Mouse (Mus musculus): ENCODE data around the gene Nodal. TPM values are rescaled to one million over a fixed set of nuclear protein-coding genes. Genes with fewer than 3 reads are reported as not detected.

Nodal gene
- polyA plus RNA-seq, 1 experiment from 2014 or later = 0.16 TPM

DNA sequence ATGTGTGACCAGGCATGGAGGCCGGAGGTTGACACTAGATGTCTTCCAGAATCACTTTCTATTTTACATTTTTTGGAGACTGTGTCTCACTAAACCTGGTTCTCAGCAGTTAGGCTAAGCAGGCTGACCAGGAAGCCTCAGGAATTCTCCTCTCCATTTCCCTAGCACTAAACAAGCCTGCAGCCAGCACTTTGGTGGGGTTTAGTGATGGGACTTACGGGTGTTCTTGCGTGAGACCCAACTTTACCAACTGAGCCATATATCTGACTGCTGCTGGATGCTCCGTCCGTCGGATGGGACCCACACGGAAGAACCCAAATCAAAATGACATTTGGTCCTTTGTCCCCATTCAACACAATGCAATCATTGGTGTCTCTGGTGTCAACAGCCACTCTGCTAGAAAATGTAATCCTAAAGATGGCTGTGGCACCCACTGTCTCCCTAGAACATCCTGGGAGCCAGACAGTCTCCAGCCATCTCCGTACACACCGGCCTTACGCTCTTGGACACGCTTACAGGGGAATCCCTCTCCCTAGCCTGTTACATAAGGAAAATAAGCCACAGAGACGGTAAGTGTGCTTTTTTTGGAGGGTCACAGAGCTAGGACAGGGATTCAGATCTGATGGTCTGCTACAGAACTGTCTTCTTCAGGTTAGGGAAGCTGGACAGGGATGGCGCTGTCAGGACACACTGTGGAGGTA, 38.3 kb upstream of the Nodal start:
- WGBS = 89% methylated on average over 13 of the region's 13 CpGs
- ATAC-seq = no peak
- no peak overlapping the region for H3K4me3 ChIP-seq (ENCODE audit: low read length)
- H3K9me3 ChIP-seq (ENCODE audit: control insufficient read depth, low read length) = no peaks in the 10 kb centered on the region
- H3K27me3 ChIP-seq (replicated peaks; ENCODE audit: control insufficient read depth, insufficient read depth, low read length) = no peaks in the 10 kb centered on the region
- peaks cover 25% of the 10 kb centered on the region for H3K4me1 ChIP-seq (ENCODE audit: control insufficient read depth, insufficient read depth, low read length)
- H3K27ac ChIP-seq (ENCODE audit: low read length) = no peak overlapping the region
- H3K4me2 ChIP-seq (ENCODE audit: low read depth, low read length) = no peak overlapping the region
- H3K9ac ChIP-seq (ENCODE audit: low read depth, low read length) = peak overlapping the region; percentile 11; the same call in 1 of the 2 replicates
- no peaks in the 10 kb centered on the region for H3K36me3 ChIP-seq (ENCODE audit: control insufficient read depth, insufficient read depth, low read length)

DNA sequence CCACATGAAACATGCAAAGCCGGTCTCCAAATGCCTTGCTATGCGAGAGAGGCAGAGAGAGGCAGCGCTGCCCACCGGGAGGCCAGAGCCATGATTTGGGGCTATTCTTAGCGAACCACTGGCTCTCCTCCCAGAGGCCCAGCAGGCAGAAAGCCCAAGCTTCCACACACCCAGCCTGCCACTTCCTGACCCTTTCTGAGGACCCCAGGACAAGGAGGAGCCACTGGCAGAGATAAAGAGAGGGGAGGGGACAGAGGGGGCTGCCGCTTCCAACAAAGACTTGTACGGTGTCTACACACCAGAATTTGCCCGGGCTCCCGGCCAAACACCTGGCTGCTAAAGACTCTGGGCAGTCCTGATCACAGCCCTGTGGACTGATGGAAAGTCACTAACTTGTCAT, 37.6 kb upstream of the Nodal start:
- Histone ChIP-seq H3K36me3 (ENCODE audit: control insufficient read depth, insufficient read depth, low read length) (no peaks in the 10 kb centered on the region), H3K27me3 (replicated peaks; ENCODE audit: control insufficient read depth, insufficient read depth, low read length) (no peaks in the 10 kb centered on the region), H3K9ac (ENCODE audit: low read depth, low read length) (peak overlapping the region; percentile 11; the same call in 1 of the 2 replicates), H3K4me1 (ENCODE audit: control insufficient read depth, insufficient read depth, low read length) (peaks cover 25% of the 10 kb centered on the region), H3K9me3 (ENCODE audit: control insufficient read depth, low read length) (no peaks in the 10 kb centered on the region), H3K4me2 (ENCODE audit: low read depth, low read length) (peak overlapping the region; percentile 14; the same call in 1 of the 2 replicates), H3K4me3 (ENCODE audit: low read length) (no peak overlapping the region), H3K27ac (ENCODE audit: low read length) (0 out of 2 replicates have a peak overlapping the region, but pooled peaks have one; percentile 10)
- no peak for ATAC-seq
- WGBS = 25% methylated on average over 9 of the region's 9 CpGs

- Histone ChIP-seq H3K9ac (ENCODE audit: low read depth, low read length) (peak overlapping the region; percentile 69), H3K36me3 (ENCODE audit: control insufficient read depth, insufficient read depth, low read length) (no peaks in the 10 kb centered on the region), H3K4me1 (ENCODE audit: control insufficient read depth, insufficient read depth, low read length) (peaks cover 25% of the 10 kb centered on the region), H3K4me2 (ENCODE audit: low read depth, low read length) (peak overlapping the region; percentile 93), H3K4me3 (ENCODE audit: low read length) (peak overlapping the region; percentile 66), H3K27me3 (replicated peaks; ENCODE audit: control insufficient read depth, insufficient read depth, low read length) (no peaks in the 10 kb centered on the region), H3K9me3 (ENCODE audit: control insufficient read depth, low read length) (no peaks in the 10 kb centered on the region), H3K27ac (ENCODE audit: low read length) (no peak overlapping the region)
- WGBS = 13% methylated on average over 8 of the region's 8 CpGs
- no peak for ATAC-seq
Measured at GRCm38 (mm10) chr10:61381823-61382222, 35.9 kb upstream of the Nodal start.

DNA sequence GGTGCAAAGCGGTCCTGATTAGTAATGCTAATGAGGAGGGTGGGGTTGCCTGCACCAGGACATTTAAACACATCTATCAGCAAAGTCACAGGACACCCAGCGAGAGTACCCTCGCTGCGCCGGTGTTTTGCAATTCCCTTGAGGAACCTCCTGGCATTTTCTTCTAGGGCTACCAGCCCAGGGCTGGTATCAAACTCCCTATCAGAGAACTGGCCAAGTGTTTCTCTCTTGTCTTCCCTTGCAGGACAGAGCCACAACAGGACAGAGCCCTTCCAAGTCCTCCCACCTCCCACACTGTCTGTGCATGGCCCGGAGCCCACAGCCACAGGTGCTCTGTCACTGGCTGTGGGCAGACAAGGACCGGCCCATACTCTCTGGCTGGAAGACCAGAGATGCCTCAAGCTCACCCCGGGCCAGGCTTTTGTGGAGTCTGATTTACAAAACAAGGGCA, 35.5 kb upstream of the Nodal start:
- Histone ChIP-seq H3K4me1 (ENCODE audit: control insufficient read depth, insufficient read depth, low read length) (peaks cover 25% of the 10 kb centered on the region), H3K4me2 (ENCODE audit: low read depth, low read length) (peak overlapping the region; percentile 93), H3K9me3 (ENCODE audit: control insufficient read depth, low read length) (no peaks in the 10 kb centered on the region), H3K4me3 (ENCODE audit: low read length) (peak overlapping the region; percentile 66), H3K27me3 (replicated peaks; ENCODE audit: control insufficient read depth, insufficient read depth, low read length) (no peaks in the 10 kb centered on the region), H3K36me3 (ENCODE audit: control insufficient read depth, insufficient read depth, low read length) (no peaks in the 10 kb centered on the region), H3K9ac (ENCODE audit: low read depth, low read length) (peak overlapping the region; percentile 69), H3K27ac (ENCODE audit: low read length) (no peak overlapping the region)
- 7% methylated on average over 8 of the region's 8 CpGs for WGBS
- ATAC-seq = no peak

DNA sequence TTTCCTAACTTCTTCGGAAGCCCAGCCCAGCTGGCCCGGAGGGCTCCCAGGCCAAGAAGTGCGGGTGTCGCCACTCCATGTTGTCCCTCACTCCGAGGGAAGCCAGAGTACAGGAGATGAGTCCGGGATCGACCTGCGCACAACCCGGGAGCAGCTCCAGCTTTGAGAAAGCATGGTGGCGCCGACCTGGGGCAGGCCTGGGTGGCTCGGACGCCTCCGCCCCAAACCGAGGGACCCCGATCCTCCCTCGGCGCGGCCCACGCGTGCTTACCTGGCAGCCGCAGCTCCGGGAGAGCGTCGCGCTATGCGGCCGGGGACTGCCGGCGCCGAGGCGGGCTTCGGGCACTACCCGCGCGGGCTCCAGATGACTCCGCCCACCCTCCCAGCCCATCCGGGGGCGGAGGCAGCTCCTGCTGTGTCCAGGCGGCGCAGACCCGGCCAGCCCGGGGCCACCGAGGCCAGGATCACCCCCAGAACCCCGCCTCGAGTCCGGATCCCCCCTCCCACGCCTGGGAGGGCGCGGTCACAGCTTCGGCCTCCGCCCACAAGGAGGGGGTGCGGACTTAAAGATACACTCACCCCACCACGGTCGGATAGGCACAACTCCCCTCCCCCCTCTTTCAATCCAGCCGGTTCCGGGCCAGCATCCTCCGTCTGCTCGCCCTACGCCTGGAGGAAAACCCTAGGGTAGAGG, 34.6 kb upstream of the Nodal start, which contains the start of gene Pald1:
Gene Pald1 (minus strand): TSS at position 510 of the 694 bp plus-strand sequence.
- Histone ChIP-seq H3K27me3 (replicated peaks; ENCODE audit: control insufficient read depth, insufficient read depth, low read length) (no peaks in the 10 kb centered on the region), H3K9ac (ENCODE audit: low read depth, low read length) (peak within 1 kb of the TSS; percentile 69)

DNA sequence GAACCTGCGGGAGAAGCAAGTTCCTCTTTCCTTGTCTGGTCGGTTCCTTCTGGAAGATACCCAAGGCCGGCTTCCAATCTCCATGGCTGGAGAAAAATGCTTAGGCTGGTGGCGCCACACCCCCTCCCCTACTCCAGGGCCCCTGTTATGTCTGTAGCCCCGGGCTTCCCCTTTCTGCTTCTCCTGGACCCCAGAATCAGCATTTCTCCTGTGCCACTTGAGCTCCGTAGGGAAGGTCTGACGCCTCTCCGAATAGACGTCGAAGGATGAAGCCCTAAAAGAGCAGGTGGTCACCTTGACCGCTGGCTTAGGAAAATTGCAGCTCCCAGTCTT, 34.1 kb upstream of the Nodal start:
- Histone ChIP-seq H3K4me3 (ENCODE audit: low read length) (peak overlapping the region; percentile 66), H3K4me2 (ENCODE audit: low read depth, low read length) (peak overlapping the region; percentile 93), H3K27ac (ENCODE audit: low read length) (no peak overlapping the region), H3K27me3 (replicated peaks; ENCODE audit: control insufficient read depth, insufficient read depth, low read length) (no peaks in the 10 kb centered on the region), H3K36me3 (ENCODE audit: control insufficient read depth, insufficient read depth, low read length) (no peaks in the 10 kb centered on the region), H3K9me3 (ENCODE audit: control insufficient read depth, low read length) (no peaks in the 10 kb centered on the region), H3K9ac (ENCODE audit: low read depth, low read length) (peak overlapping the region; percentile 69), H3K4me1 (ENCODE audit: control insufficient read depth, insufficient read depth, low read length) (peaks cover 25% of the 10 kb centered on the region)
- 11% methylated on average over 11 of the region's 11 CpGs for WGBS
- ATAC-seq = no peak; the same call in 1 of the 2 replicates

More for the DNA sequence above, 34.6 kb upstream of the Nodal start, which contains the start of gene Pald1:
- ATAC-seq = peak; percentile 90
- H3K4me3 ChIP-seq (ENCODE audit: low read length) = peak within 1 kb of the TSS; percentile 66
- WGBS = under 1% methylated on average over 59 of the region's 60 CpGs
- peaks cover 25% of the 10 kb centered on the region for H3K4me1 ChIP-seq (ENCODE audit: control insufficient read depth, insufficient read depth, low read length)
- no peaks in the 10 kb centered on the region for H3K9me3 ChIP-seq (ENCODE audit: control insufficient read depth, low read length)
- H3K27ac ChIP-seq (ENCODE audit: low read length) = no peak within 1 kb of the TSS
- peak within 1 kb of the TSS; percentile 93 for H3K4me2 ChIP-seq (ENCODE audit: low read depth, low read length)
- no peaks in the 10 kb centered on the region for H3K36me3 ChIP-seq (ENCODE audit: control insufficient read depth, insufficient read depth, low read length)

GRCm38 (mm10) chr10:61385174-61385573, 32.6 kb upstream of the Nodal start:
- Histone ChIP-seq H3K9me3 (ENCODE audit: control insufficient read depth, low read length) (no peaks in the 10 kb centered on the region), H3K4me1 (ENCODE audit: control insufficient read depth, insufficient read depth, low read length) (peaks cover 20% of the 10 kb centered on the region), H3K27me3 (replicated peaks; ENCODE audit: control insufficient read depth, insufficient read depth, low read length) (no peaks in the 10 kb centered on the region), H3K36me3 (ENCODE audit: control insufficient read depth, insufficient read depth, low read length) (no peaks in the 10 kb centered on the region), H3K27ac (ENCODE audit: low read length) (no peak overlapping the region), H3K4me2 (ENCODE audit: low read depth, low read length) (no peak overlapping the region), H3K4me3 (ENCODE audit: low read length) (no peak overlapping the region), H3K9ac (ENCODE audit: low read depth, low read length) (no peak overlapping the region)
- 79% methylated on average over 6 of the region's 6 CpGs for WGBS
- ATAC-seq = no peak

DNA sequence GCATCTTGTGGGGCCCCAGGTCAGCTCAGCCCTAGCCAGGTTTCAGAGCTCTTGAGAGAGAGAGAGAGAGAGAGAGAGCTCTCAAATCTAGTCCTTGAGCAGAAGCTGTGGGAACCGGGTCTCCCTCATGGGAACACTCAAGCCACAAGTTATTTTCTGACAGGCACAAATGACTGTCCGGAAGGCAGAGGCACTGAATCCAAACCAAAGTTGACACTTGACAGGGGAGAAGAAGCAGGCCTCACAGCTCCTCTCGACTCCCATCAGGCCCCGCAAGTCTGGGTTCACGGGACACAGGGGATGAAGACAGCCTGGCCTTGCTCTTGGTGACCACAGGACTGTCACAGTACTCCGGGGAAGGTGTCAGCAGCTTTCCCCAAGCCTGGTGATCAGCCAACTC, 31.5 kb upstream of the Nodal start:
- WGBS = 56% methylated on average over 6 of the region's 6 CpGs
- Histone ChIP-seq H3K4me2 (ENCODE audit: low read depth, low read length) (no peak overlapping the region), H3K4me3 (ENCODE audit: low read length) (no peak overlapping the region), H3K4me1 (ENCODE audit: control insufficient read depth, insufficient read depth, low read length) (peaks cover 14% of the 10 kb centered on the region), H3K9ac (ENCODE audit: low read depth, low read length) (no peak overlapping the region), H3K9me3 (ENCODE audit: control insufficient read depth, low read length) (no peaks in the 10 kb centered on the region), H3K27me3 (replicated peaks; ENCODE audit: control insufficient read depth, insufficient read depth, low read length) (no peaks in the 10 kb centered on the region), H3K36me3 (ENCODE audit: control insufficient read depth, insufficient read depth, low read length) (no peaks in the 10 kb centered on the region), H3K27ac (ENCODE audit: low read length) (no peak overlapping the region)
- no peak for ATAC-seq

DNA sequence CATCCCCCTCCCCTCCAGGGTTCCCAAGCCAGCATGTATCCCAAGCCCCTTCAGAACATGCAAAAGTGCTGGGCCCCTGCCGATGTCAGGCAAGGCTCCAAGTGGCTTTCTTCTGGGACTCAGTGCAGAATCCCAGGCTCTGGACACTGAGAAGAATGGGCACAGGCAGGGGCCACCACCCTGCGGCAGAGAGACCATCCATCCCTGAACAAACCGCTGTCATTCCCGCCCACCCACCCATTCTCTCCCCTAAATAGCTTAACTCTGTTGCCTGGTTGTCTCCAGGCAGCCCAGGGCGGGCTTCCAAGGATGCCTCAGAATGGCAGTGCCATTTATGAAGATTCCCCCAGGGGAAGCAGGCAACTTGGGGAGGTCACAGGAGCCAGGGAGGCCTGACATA, 28.8 kb upstream of the Nodal start:
- 0 out of 2 replicates have a peak overlapping the region, but pooled peaks have one; percentile 14 for H3K9ac ChIP-seq (ENCODE audit: low read depth, low read length)
- H3K27me3 ChIP-seq (replicated peaks; ENCODE audit: control insufficient read depth, insufficient read depth, low read length) = no peaks in the 10 kb centered on the region
- no peak overlapping the region for H3K27ac ChIP-seq (ENCODE audit: low read length)
- no peak for ATAC-seq
- peaks cover 3% of the 10 kb centered on the region for H3K4me1 ChIP-seq (ENCODE audit: control insufficient read depth, insufficient read depth, low read length)
- no peaks in the 10 kb centered on the region for H3K36me3 ChIP-seq (ENCODE audit: control insufficient read depth, insufficient read depth, low read length)
- H3K9me3 ChIP-seq (ENCODE audit: control insufficient read depth, low read length) = no peaks in the 10 kb centered on the region
- WGBS = 62% methylated on average over 5 of the region's 5 CpGs
- H3K4me3 ChIP-seq (ENCODE audit: low read length) = no peak overlapping the region
- H3K4me2 ChIP-seq (ENCODE audit: low read depth, low read length) = no peak overlapping the region

All from intestine, embryonic 16.5 days (tissue).